Mouse (Mus musculus) liver, embryonic 13.5 days (tissue): ENCODE results near the gene Acp1. TPM values are rescaled to one million over a fixed set of nuclear protein-coding genes. Genes with fewer than 3 reads are reported as not detected.
A peak's percentile ranks its signal among the peaks of the same experiment; 100 is the strongest.

Experiments used
- ATAC-seq: fragments of 200-750 bp; cut with Nextera tagmentation; 2 replicates; pipeline ENCODE4 v1.8.0; 2017; ENCODE audit warnings: low read depth, mild to moderate bottlenecking, moderate number of reproducible peaks, moderate library complexity
- DNase-seq: peaks from one replicate; pipeline ENCODE4 v3.0.0; 2022
- H3K27ac ChIP-seq: fragments of 300-500 bp; sonication (generic); 2 replicates; pipeline ENCODE4 v1.5.1; 2015; ENCODE audit warnings: moderate library complexity, mild to moderate bottlenecking, inconsistent platforms
- H3K27me3 ChIP-seq: fragments of 300-500 bp; sonication (generic); 2 replicates; pipeline ENCODE4 v1.6.1; 2015; ENCODE audit warnings: mild to moderate bottlenecking, inconsistent platforms
- H3K36me3 ChIP-seq: fragments of 300-500 bp; sonication (generic); 2 replicates; pipeline ENCODE4 v1.6.1; 2015; ENCODE audit warnings: mild to moderate bottlenecking, inconsistent platforms
- H3K4me1 ChIP-seq: fragments of 300-500 bp; sonication (generic); replicated peaks from 2 replicates; pipeline ENCODE4 v1.6.1; 2015; ENCODE audit warnings: inconsistent platforms
- H3K4me2 ChIP-seq: fragments of 300-500 bp; sonication (generic); 2 replicates; pipeline ENCODE4 v1.6.1; 2015; ENCODE audit warnings: inconsistent platforms, mild to moderate bottlenecking, moderate library complexity
- H3K4me3 ChIP-seq: fragments of 300-500 bp; sonication (generic); replicated peaks from 2 replicates; pipeline ENCODE4 v1.5.1; 2015; ENCODE audit warnings: mild to moderate bottlenecking, inconsistent platforms
- H3K9ac ChIP-seq: fragments of 300-500 bp; sonication (generic); 2 replicates; pipeline ENCODE4 v1.6.1; 2015; ENCODE audit warnings: mild to moderate bottlenecking, inconsistent platforms
- H3K9me3 ChIP-seq: fragments of 300-500 bp; sonication (generic); replicated peaks from 2 replicates; pipeline ENCODE4 v1.6.1; 2016; ENCODE audit warnings: inconsistent platforms
- WGBS: fragments of 180-500 bp; shearing (Covaris S2); methylation state at CpG from one replicate; pipeline ENCODE4 v1.1.7; 2015; ENCODE audit not compliant: insufficient replicate concordance; 5-methylcytosine and 5-hydroxymethylcytosine counted together
- polyA plus RNA-seq: library from polyadenylated mRNA; unstranded; fragments of >200 nt; fragmentation: Nextera tagmentation; extraction: Ambion mirVana; gene quantifications from 2 replicates; pipeline ENCODE4 v1.2.1, GENCODE M21; 2015

Acp1 gene
- polyA plus RNA-seq = 351 and 380 TPM in 2 replicates

DNA sequence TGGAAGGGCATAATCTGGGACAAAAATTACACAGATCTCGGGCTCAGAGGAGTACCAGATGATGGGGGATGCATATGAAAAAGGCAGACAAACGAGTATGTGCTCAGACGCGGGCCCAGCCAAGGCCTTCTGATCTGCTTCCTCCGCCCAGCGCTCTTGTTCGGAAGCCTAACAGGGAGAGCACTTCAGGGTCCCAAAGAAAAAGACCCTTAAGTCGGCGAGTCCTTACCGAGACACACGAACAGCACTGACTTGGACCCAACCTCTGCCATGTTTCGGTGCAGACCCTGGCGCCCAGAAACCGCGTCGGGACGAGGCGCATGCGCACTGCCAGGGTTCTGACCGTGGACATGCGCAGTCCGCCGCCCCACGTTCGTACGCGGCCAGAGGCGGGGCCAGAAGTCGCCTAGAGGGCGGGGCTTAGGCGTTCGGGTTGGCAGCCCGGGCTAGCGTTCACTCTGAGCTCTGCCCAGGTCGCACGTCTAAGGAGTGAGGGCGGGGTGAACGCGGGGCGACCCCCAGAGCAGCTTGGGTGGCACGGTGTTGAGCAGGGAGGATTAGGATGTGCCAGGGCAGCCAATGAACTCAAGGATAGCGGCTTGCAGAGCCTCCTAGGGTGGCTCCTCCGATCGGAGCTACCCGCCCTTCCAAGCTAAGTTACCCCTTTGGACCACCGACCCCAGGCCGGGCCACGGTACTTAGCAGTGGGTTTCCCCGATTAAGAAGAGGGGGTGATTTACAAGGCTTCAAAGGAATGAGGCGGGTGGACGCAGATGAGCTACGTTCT is at the start of gene Acp1, which contains the start of gene Sh3yl1:
TSS of gene Acp1 (minus strand) at position 329 of the 787 bp plus-strand sequence.
TSS of gene Sh3yl1 (plus strand) at position 408 of the 787 bp plus-strand sequence.
- ATAC-seq = peak; percentile 78
- Histone ChIP-seq H3K27ac (peak within 1 kb of the TSS; percentile 98), H3K4me3 (peak within 1 kb of the TSS; percentile 87), H3K4me2 (peak within 1 kb of the TSS; percentile 78), H3K36me3 (peaks cover 3% of the 10 kb centered on the region; the same call in 1 of the 2 replicates), H3K27me3 (no peaks in the 10 kb centered on the region), H3K9me3 (no peaks in the 10 kb centered on the region), H3K9ac (peak within 1 kb of the TSS; percentile 94), H3K4me1 (peaks cover 54% of the 10 kb centered on the region)
- under 1% methylated on average over 52 of the region's 52 CpGs for WGBS
- DNase-seq = peak; percentile 95

DNA sequence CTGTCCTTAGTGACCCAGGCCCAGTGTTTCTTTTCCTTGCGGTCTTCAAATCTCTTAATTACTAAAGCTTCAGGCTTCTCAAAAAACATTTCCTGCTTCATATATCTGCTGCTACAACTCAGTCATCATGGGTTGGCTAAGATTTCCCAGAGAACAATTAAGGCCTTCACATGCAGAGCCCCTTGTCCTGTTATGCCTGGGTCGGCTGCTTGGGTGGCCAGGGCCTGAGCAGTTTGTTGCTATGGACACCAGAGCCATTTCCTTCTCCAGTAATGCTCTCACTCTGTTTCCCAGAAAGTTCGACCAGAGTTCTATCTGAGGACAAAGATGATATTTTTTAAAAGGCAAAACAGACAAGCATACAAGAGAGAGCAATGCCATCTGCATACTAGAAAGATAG is 32.8 kb upstream of the Acp1 start:
- H3K9me3 ChIP-seq = no peaks in the 10 kb centered on the region
- H3K4me1 ChIP-seq = no peaks in the 10 kb centered on the region
- no peak for DNase-seq
- no peak overlapping the region for H3K4me3 ChIP-seq
- no peak for ATAC-seq
- H3K9ac ChIP-seq = no peak overlapping the region
- peaks cover 59% of the 10 kb centered on the region for H3K36me3 ChIP-seq
- H3K27me3 ChIP-seq = no peaks in the 10 kb centered on the region
- no peak overlapping the region for H3K4me2 ChIP-seq
- WGBS = 73% methylated on average over 3 of the region's 3 CpGs
- H3K27ac ChIP-seq = no peak overlapping the region

DNA sequence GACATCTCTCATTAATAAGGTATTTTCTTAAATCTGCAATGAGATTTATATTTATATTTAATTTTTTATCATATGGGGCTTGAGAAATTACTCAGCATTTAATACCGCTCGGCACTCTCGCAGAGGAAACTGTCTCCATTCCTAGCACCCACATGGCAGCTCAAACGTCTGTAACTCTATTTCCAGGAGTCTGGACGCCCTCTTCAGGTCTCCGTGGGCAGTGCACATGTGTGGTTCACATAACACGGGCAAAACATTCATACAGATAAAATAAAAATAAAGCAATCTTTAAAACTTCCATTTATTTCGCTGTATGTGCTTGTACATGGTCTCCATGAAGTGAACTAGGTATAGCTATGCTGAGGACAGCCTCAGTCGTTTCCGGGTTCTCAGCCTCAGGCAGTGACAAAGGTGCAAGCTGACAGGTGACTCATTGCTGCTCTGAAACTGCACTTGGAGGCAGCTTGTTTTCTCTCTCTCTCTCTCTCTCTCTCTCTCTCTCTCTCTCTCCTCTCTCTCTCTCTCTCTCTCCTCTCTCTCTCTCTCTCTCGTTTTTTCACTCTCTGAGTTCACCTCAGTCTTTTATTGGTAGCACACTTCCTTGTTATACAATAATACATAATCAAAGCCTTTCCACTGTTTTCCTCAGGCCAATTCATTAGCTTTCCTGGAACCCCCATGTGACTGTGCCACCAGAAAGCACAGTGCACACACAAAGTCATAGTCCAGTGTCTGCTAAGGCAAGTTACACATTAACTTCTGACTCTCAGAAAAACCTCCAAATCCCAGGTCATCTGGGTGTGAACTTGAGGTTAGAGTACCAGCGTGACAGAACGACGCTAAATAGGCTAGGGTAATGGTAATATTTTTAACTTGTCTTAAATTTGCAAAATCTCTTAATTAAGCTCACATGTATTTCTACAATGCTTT is 31.9 kb upstream of the Acp1 start:
- no peak overlapping the region for H3K9ac ChIP-seq
- H3K27me3 ChIP-seq = no peaks in the 10 kb centered on the region
- 80% methylated on average over 14 of the region's 14 CpGs for WGBS
- no peak overlapping the region for H3K4me3 ChIP-seq
- H3K9me3 ChIP-seq = no peaks in the 10 kb centered on the region
- H3K4me1 ChIP-seq = no peaks in the 10 kb centered on the region
- H3K4me2 ChIP-seq = no peak overlapping the region
- peaks cover 67% of the 10 kb centered on the region for H3K36me3 ChIP-seq
- ATAC-seq = peak; percentile 73
- peak overlapping the region; percentile 72 for H3K27ac ChIP-seq
- no peak for DNase-seq

DNA sequence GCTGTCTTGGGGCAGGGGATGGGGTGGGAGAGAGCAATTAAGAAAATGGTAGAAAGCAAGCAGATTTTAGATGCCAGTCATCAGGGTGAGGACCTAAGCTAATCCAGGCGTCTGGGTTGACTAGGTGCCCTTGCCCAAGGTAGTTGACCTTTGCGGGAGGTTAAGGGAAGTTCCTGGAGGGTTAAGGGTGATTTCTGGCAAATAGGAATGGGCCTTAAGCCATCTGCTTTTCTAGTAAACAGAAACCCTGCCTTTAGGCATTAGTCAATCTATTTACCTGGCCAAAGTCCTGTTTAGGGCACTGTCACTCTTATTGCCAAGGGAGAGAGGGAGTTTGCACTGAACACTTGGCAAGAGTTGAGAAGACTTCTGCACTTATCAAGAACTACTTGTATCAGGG is 25.5 kb upstream of the Acp1 start:
- no peak overlapping the region for H3K4me3 ChIP-seq
- WGBS = 58% methylated on average over 2 of the region's 2 CpGs
- no peak overlapping the region for H3K4me2 ChIP-seq
- DNase-seq (no peak), ATAC-seq (0 out of 2 replicates have a peak, but pooled peaks have one; percentile 26)
- H3K4me1 ChIP-seq = 0 out of 2 replicates have a peak, but pooled peaks cover 5% of the 10 kb centered on the region
- no peaks in the 10 kb centered on the region for H3K27me3 ChIP-seq
- no peaks in the 10 kb centered on the region for H3K9me3 ChIP-seq
- H3K9ac ChIP-seq = no peak overlapping the region
- peaks cover 40% of the 10 kb centered on the region for H3K36me3 ChIP-seq
- H3K27ac ChIP-seq = peak overlapping the region; percentile 18

DNA sequence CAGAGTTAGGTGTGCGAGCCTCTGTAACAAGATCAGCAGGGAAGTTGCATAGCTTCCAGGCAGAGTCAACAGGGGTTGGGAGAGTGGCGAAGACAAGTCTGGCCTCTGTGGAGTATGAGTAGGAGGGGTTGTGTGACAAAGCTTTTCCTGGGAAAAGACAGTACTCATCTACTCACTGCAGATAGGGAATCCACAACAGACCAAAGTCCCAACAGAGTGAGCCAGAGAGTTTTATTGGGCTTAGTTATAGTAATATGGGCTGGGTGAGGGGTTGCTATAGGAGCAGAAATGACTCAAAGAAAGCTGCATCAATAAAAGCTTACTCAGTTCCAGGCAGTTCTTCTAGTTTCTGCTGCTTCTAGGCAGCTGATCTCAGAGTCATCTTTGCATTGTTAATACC is 21.9 kb upstream of the Acp1 start:
- Histone ChIP-seq H3K36me3 (peaks cover 21% of the 10 kb centered on the region), H3K27me3 (no peaks in the 10 kb centered on the region), H3K4me2 (no peak overlapping the region), H3K9ac (no peak overlapping the region), H3K4me3 (no peak overlapping the region), H3K9me3 (no peaks in the 10 kb centered on the region), H3K4me1 (peaks cover 5% of the 10 kb centered on the region; the same call in 1 of the 2 replicates), H3K27ac (no peak overlapping the region)
- no peak for ATAC-seq
- DNase-seq = no peak
- 84% methylated on average over 2 of the region's 2 CpGs for WGBS

DNA sequence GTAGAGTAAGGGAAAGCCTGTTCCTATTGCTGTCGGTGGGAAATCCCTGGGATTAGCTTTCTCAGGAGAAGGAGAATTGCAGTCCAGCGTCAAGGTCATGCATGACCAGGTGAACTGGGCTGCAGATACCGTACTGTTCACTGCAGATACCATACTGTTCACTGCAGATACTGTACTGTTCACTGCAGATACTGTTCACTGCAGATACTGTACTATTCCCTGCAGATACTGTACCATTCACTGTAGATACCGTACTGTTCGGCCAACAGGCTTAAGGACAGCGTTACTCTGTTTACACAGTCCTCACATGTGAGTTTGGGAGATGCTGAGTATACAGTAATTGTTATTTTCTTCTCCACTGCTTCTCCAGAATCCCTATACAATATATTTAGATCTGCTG is 16.8 kb upstream of the Acp1 start:
- Histone ChIP-seq H3K36me3 (peaks cover 42% of the 10 kb centered on the region), H3K4me3 (no peak overlapping the region), H3K4me2 (no peak overlapping the region), H3K9me3 (no peaks in the 10 kb centered on the region), H3K9ac (no peak overlapping the region), H3K27ac (no peak overlapping the region), H3K27me3 (no peaks in the 10 kb centered on the region), H3K4me1 (peaks cover 3% of the 10 kb centered on the region; the same call in 1 of the 2 replicates)
- DNase-seq (no peak), ATAC-seq (peak; percentile 79)
- 69% methylated on average over 6 of the region's 6 CpGs for WGBS

DNA sequence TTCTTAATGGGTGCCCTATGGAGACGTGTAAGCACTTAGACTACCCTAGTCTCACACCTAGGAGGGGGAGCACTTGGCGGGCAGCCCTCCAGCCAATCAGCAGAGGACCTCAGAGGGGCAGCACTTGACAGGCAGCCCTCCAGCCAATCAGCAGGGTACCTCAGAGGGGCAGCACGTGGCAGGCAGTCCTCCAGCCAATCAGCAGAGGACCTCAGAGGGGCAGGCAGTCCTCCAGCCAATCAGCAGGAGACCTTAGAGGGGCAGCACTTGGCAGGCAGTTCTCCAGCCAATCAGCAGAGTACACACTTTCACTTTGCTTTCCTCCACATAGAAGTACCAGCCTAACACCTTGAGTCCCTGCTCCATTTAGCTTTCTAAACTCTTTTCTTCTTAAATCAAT is 11.0 kb upstream of the Acp1 start:
- 73% methylated on average over 3 of the region's 3 CpGs for WGBS
- H3K4me1 ChIP-seq = peaks cover 8% of the 10 kb centered on the region
- peak; percentile 85 for ATAC-seq
- H3K4me2 ChIP-seq = no peak overlapping the region
- peak; percentile 18 for DNase-seq
- H3K4me3 ChIP-seq = no peak overlapping the region
- no peak overlapping the region for H3K27ac ChIP-seq
- peaks cover 35% of the 10 kb centered on the region for H3K36me3 ChIP-seq
- no peaks in the 10 kb centered on the region for H3K27me3 ChIP-seq
- H3K9ac ChIP-seq = no peak overlapping the region
- H3K9me3 ChIP-seq = no peaks in the 10 kb centered on the region

DNA sequence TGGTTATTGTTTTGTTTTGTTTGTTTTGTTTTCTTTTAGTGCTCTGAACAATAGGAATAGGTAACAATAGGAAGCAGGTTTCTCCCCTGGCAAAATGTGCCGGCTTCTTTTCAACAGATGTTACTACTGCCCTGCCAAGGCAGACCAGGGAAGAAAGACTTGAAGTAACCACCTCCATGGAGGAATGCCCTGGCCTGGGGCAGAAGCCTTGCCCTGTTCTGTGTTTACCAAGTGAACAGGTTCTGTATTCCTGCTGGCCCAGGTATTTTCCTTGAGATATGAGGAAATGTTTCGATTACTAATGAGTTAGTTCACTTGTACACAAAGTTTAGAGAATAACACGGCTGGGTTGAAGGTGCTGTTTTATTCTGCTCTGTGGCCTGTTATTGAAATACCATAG is 1.5 kb upstream of the Acp1 start:
- Histone ChIP-seq H3K27ac (peak overlapping the region; percentile 89), H3K36me3 (0 out of 2 replicates have a peak, but pooled peaks cover 2% of the 10 kb centered on the region), H3K4me3 (peak overlapping the region; percentile 87), H3K27me3 (no peaks in the 10 kb centered on the region), H3K9ac (peak overlapping the region; percentile 94), H3K4me2 (peak overlapping the region; percentile 78), H3K4me1 (peaks cover 40% of the 10 kb centered on the region), H3K9me3 (no peaks in the 10 kb centered on the region)
- DNase-seq (no peak), ATAC-seq (no peak)
- WGBS = 48% methylated on average over 3 of the region's 3 CpGs

DNA sequence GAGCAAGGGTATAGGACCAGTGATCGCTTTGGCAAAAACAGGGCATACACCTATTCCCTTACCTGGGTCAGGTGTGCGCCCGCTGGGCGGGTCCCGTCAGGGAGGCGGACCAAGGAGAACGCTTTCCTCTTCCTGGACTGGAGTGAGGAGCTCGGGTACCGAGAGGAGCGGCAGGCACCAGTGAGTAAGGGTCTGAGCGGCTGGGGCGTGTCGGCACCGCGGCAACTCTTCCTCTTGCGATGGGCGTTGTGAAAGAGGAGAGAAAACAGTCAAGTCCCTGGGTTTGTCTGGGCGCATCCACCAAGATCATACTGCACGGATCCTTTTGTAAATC is 626 bp upstream of the Acp1 start:
- under 1% methylated on average over 19 of the region's 19 CpGs for WGBS
- H3K27me3 ChIP-seq = no peaks in the 10 kb centered on the region
- H3K4me3 ChIP-seq = peak overlapping the region; percentile 87
- H3K9ac ChIP-seq = peak overlapping the region; percentile 94
- peak overlapping the region; percentile 78 for H3K4me2 ChIP-seq
- H3K27ac ChIP-seq = peak overlapping the region; percentile 89
- 0 out of 2 replicates have a peak, but pooled peaks cover 2% of the 10 kb centered on the region for H3K36me3 ChIP-seq
- ATAC-seq = peak; percentile 11
- H3K9me3 ChIP-seq = no peaks in the 10 kb centered on the region
- DNase-seq = peak; percentile 52
- H3K4me1 ChIP-seq = peaks cover 48% of the 10 kb centered on the region

DNA sequence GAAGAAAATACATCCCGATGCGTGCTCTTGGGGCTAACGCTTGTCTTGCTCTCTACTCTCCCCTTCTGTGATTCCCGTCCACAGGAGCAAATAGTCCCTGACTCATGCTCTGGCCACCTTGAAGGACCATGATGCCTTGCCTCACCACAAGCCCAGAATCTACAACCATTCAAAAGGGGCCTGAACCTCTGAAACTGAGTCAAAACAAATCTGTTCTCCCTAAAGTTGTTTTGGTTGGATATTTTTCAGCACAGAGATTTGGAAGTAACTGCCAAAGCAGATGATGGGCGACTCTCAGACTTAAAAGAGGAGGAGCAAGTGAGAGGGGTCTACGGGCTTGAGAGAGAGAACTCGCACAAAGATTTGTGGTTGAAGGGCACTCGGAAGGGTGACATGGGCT is 529 bp downstream of the Acp1 start:
- peak overlapping the region; percentile 87 for H3K4me3 ChIP-seq
- no peaks in the 10 kb centered on the region for H3K27me3 ChIP-seq
- H3K4me2 ChIP-seq = peak overlapping the region; percentile 78
- peak; percentile 42 for DNase-seq
- peak overlapping the region; percentile 98 for H3K27ac ChIP-seq
- peaks cover 60% of the 10 kb centered on the region for H3K4me1 ChIP-seq
- H3K9ac ChIP-seq = peak overlapping the region; percentile 94
- H3K36me3 ChIP-seq = peaks cover 9% of the 10 kb centered on the region
- ATAC-seq = no peak
- WGBS = 8% methylated on average over 8 of the region's 8 CpGs
- H3K9me3 ChIP-seq = no peaks in the 10 kb centered on the region

DNA sequence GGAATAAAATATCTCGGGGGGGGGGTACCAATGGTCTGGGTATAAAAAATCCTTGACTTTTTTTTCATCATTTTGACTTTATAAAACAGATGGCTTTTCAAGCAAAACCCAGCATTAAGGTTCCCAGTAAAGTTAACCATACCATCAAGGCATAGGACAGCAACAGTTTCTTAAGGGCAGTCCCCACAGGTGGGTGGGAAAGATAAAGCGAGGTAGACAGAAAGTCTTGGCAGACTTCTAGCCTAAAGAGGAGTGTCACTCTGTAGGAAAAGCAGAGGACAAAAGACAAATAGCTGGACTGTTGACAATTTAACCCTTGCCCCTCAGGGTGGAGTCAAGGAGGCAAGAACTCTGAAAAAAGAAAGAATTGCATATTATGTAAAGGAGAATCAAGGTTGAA is 1.5 kb downstream of the Acp1 start:
- H3K9ac ChIP-seq = peak overlapping the region; percentile 94
- peak; percentile 67 for ATAC-seq
- H3K9me3 ChIP-seq = no peaks in the 10 kb centered on the region
- peaks cover 69% of the 10 kb centered on the region for H3K4me1 ChIP-seq
- DNase-seq = peak; percentile 77
- H3K36me3 ChIP-seq = peaks cover 13% of the 10 kb centered on the region
- H3K4me3 ChIP-seq = peak overlapping the region; percentile 87
- WGBS = 19% methylated on average over 2 of the region's 2 CpGs
- peak overlapping the region; percentile 98 for H3K27ac ChIP-seq
- no peaks in the 10 kb centered on the region for H3K27me3 ChIP-seq
- peak overlapping the region; percentile 78 for H3K4me2 ChIP-seq
